Mouse (Mus musculus) right cerebral cortex, postnatal 25 days (tissue): ENCODE measurements around the gene Dennd1b.

Source experiments
- DNase-seq: peaks from one replicate; pipeline ENCODE4 v3.0.0; 2022

The Dennd1b gene

GRCm38 (mm10) chr1:139206259-139206658 lies 243.0 kb downstream of the Dennd1b start:
- DNase-seq = no peak

GRCm38 (mm10) chr1:139209796-139210195 lies 246.6 kb downstream of the Dennd1b start:
- DNase-seq = peak; percentile 13

GRCm38 (mm10) chr1:139210505-139210904 lies 247.3 kb downstream of the Dennd1b start:
- no peak for DNase-seq

- DNase-seq = no peak
These were observed 252.1 kb downstream of the Dennd1b start for GRCm38 (mm10) chr1:139215311-139215710.

- DNase-seq = no peak
These were observed 260.6 kb downstream of the Dennd1b start for GRCm38 (mm10) chr1:139223804-139224203.

- no peak for DNase-seq
These were observed 261.2 kb downstream of the Dennd1b start for GRCm38 (mm10) chr1:139224309-139224949.
